Mouse (Mus musculus): ENCODE data around the gene Atp6v1e2.

DNA sequence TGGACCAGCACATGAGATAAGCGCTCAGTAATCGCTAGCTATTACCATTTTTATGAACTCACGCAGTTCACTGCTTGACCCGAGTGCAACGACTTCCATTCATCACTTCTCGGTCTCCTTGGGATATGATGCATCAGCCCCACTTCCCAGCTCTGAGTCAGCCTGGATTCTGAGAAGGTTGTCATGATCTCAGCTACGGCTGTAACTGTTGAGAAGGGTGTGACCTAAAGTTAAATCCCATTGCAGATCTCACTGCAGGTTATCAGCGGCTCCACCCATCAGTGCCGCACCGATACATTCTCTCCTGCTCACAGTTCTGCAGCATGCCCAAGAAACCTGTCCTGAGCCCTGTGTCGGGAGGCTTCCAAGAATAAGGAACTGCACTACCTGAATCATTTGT, 28.0 kb downstream of the Atp6v1e2 start:
- TF ChIP-seq CTCF (IDR thresholded peaks at IDR 0.05; ENCODE audit: low read depth, low read length) (no peak), GATA1 (IDR thresholded peaks at IDR 0.05; ENCODE audit: borderline replicate concordance, low read length) (no peak)

All from G1E (cell line).